Mouse (Mus musculus) cerebellum, postnatal 10 days (tissue): ENCODE measurements around the gene Gm49342.

Experiments used
- DNase-seq, 2 experiments: peaks; one replicate each; pipeline ENCODE4 v3.0.0; 2021; ENCODE audit warnings: mixed read lengths in 2 of 2

Gm49342 gene

DNA sequence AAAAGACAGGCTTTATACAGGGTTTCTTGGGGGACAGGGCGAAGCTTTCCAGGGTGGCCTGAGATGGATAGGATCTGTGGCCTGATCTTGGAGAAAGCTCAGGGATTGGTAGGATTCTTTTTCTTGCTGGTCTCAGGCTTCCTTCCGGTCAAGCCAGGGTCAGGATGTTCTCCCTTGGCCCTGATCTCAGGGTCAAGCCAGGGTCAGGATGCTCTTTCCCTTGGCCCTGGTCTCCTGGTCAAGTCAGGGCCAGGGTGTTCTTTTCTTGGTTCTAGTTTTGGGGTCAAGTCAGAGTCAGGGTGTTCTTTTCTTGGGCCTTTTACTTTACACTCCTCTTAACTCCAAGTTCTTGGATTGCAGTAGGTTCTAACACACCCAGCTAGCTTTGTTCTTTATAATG, 43.4 kb downstream of the Gm49342 start:
- DNase-seq = no peak

DNA sequence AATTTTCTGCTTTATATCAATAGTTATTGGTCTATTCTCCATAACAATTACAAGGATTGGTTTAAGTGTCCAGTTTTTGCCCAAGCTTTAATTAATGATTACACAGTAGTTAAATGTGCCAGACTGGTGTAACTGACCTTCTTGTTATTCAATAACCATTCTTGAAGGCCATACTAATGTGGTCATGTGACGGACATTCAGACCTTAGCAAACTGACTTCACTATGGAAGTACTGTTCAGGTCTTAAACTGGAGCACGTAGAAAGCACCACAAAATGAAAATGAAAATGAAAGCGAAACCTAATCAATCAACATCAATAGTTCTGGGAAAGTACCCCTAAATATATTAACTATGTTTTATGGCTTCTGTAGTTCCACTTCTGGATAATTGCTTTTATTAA, 46.7 kb downstream of the Gm49342 start:
- DNase-seq = no peak

DNA sequence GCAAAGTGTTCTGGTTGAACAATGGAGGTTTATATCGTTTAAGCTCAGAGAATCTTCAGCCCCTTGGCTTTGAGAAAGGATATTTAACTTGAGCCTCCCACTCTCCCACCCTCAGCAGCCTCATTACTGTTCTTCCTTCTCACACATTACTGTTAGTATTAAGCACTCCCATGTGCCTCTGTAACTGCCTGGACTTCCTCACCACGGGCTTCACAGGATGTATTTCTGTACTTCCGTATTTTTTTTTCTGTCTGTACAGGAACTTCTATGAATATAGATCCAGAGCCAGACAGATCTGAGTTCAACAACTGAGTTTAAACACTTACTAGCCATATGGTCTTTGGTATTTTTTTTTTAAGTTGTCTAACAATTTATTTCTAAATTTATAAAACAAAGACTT, 52.8 kb downstream of the Gm49342 start:
- DNase-seq = no peak

DNA sequence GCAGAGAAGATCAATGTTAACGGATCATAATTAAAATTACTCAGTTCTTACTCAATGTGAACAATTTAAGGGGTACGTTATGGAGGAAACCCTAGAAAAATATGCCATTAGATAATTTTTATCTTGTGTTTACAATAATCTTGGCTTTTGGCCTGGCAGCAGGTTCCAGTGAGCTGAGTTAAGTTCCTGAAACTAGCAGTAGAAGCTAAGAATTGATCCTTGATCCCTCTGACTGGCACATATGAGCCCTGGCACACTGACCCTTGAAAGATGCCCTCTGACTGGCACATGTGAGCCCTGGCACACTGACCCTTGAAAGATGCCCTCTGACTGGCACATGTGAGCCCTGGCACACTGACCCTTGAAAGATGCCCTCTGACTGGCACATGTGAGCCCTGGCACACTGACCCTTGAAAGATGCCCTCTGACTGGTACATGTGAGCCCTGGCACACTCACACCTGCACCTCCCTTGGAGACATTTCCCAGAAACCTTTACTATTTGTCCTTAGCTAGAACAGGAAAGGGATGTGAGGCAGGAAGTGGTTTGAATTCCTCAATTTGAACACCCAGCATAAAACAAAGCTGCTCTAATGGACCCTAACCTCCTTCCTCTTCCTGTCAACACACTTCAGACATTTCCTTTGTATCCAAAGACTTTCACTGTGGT, 53.8 kb downstream of the Gm49342 start:
- no peak for DNase-seq

DNA sequence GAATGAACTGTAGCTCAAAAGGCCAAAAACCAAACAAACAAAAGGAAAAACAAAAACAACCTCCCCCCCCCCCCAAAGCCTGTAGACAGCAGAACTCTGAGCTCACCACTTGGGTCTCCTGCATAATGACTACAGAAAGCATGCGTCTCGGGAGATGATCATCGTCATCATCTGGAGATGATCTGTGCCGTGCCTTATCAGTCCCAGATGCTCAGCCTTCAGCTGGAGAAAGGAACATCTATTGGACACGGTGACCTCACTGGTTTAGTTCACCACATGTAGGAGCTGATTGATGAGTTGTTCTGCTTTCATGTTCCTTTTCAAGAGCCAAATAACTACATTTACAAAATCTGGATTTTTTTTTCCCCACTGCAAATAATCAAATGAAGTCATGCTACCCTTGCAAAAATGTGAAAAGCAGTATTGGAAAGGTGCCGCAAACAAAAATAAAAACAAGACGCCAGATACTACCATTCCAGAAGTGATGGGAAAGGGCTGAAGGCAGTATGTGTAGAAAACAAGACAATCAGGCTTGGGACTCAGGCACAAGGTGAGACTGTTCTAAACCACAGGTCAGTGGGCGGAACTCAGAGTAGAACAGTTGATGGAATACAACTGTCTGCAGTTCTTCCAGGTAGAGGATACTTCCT, 63.0 kb downstream of the Gm49342 start, which contains the start of gene Rnase10:
Gene Rnase10, plus strand, starts transcription at position 600 of the 650 bp plus-strand sequence.
- DNase-seq = no peak

- peak; percentile 20 to 25 for DNase-seq
Observed at GRCm38 (mm10) chr14:51007914-51008713, 63.8 kb downstream of the Gm49342 start.

DNA sequence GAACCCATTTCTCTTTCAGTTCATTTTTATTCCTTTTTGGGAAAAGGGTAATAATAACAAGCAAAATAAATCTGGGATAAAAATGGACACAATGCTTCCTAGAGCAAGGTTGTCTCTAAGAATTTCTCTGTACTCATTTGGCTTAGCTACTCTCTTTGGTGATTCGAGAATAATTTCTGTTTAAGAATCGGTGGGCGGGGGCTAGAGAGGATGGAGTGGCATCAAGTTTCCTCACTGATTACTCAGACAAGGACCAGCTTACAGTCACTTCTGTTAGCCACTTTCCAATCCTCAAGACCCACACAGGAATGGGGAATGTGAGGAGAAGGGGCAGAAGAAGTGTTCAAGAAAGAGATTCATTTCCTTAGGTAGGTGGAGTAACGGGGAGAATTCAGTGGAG, 64.5 kb downstream of the Gm49342 start:
- no peak for DNase-seq

DNA sequence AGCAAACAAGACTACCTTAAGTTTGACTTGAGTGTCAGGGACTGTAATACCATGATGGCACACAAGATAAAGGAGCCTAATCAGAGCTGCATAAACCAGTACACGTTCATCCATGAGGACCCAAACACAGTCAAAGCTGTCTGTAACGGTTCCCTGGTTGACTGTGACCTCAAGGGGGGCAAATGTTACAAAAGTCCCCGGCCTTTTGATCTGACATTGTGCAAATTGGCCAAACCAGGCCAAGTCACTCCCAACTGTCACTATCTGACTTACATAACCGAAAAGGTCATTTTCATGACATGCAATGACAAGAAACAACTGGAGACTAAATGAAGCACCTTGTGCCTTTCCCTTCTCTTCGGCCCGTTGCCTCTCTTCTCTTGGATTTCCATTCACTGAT, 65.3 kb downstream of the Gm49342 start:
- no peak for DNase-seq
